Mouse (Mus musculus) spleen, adult 12 weeks (tissue): ENCODE results near the gene Pdpk1.
A peak's percentile ranks its signal among the peaks of the same experiment; 100 is the strongest.
"Not testable (repeated sequence)": the region's sequence is repeated elsewhere in the genome, so short reads cannot be mapped to it uniquely, and the experiment has no call there.

Source experiments
- DNase-seq: peaks from one replicate; pipeline ENCODE4 v3.0.0; 2022; ENCODE audit warnings: low spot score

Gene Pdpk1

GRCm38 (mm10) chr17:24162584-24163175 is 12.0 kb upstream of the Pdpk1 start:
- DNase-seq: no peak

- DNase-seq: no peak
Observed at GRCm38 (mm10) chr17:24161466-24161865, 10.7 kb upstream of the Pdpk1 start.

- DNase-seq: no peak
Observed at GRCm38 (mm10) chr17:24157526-24157925, 6.8 kb upstream of the Pdpk1 start.

- no peak for DNase-seq
Observed at GRCm38 (mm10) chr17:24157121-24157520, 6.4 kb upstream of the Pdpk1 start.

GRCm38 (mm10) chr17:24156394-24156793 is 5.7 kb upstream of the Pdpk1 start:
- DNase-seq: no peak

- DNase-seq: no peak
Observed at GRCm38 (mm10) chr17:24155742-24156141, 5.0 kb upstream of the Pdpk1 start.

GRCm38 (mm10) chr17:24154463-24154862 is 3.7 kb upstream of the Pdpk1 start:
- no peak for DNase-seq

GRCm38 (mm10) chr17:24151890-24152563 is 1.3 kb upstream of the Pdpk1 start:
- peak; percentile 80 for DNase-seq

GRCm38 (mm10) chr17:24151382-24151781 is 658 bp upstream of the Pdpk1 start:
- no peak for DNase-seq

GRCm38 (mm10) chr17:24149421-24149820 is 1.3 kb downstream of the Pdpk1 start:
- DNase-seq: no peak

- no peak for DNase-seq
Observed at GRCm38 (mm10) chr17:24142897-24143296, 7.8 kb downstream of the Pdpk1 start.

- DNase-seq: peak; percentile 93
Observed at GRCm38 (mm10) chr17:24141425-24141920, 9.3 kb downstream of the Pdpk1 start.

GRCm38 (mm10) chr17:24140845-24141424 is 9.8 kb downstream of the Pdpk1 start:
- peak; percentile 19 for DNase-seq

- DNase-seq: no peak
Observed at GRCm38 (mm10) chr17:24139968-24140367, 10.8 kb downstream of the Pdpk1 start.

- DNase-seq: no peak
Observed at GRCm38 (mm10) chr17:24139256-24139655, 11.5 kb downstream of the Pdpk1 start.

- no peak for DNase-seq
Observed at GRCm38 (mm10) chr17:24137226-24137880, 13.4 kb downstream of the Pdpk1 start.

- no peak for DNase-seq
Observed at GRCm38 (mm10) chr17:24134062-24134461, 16.7 kb downstream of the Pdpk1 start.

- not testable (repeated sequence) for DNase-seq
Observed at GRCm38 (mm10) chr17:24132919-24133318, 17.8 kb downstream of the Pdpk1 start.

GRCm38 (mm10) chr17:24131570-24131969 is 19.2 kb downstream of the Pdpk1 start:
- no peak for DNase-seq

- not testable (repeated sequence) for DNase-seq
Observed at GRCm38 (mm10) chr17:24129246-24129645, 21.5 kb downstream of the Pdpk1 start.

- no peak for DNase-seq
Observed at GRCm38 (mm10) chr17:24127592-24127991, 23.1 kb downstream of the Pdpk1 start.

GRCm38 (mm10) chr17:24126801-24127200 is 23.9 kb downstream of the Pdpk1 start:
- no peak for DNase-seq

- DNase-seq: no peak
Observed at GRCm38 (mm10) chr17:24119446-24119845, 31.3 kb downstream of the Pdpk1 start.
